In the genomic region with DNA sequence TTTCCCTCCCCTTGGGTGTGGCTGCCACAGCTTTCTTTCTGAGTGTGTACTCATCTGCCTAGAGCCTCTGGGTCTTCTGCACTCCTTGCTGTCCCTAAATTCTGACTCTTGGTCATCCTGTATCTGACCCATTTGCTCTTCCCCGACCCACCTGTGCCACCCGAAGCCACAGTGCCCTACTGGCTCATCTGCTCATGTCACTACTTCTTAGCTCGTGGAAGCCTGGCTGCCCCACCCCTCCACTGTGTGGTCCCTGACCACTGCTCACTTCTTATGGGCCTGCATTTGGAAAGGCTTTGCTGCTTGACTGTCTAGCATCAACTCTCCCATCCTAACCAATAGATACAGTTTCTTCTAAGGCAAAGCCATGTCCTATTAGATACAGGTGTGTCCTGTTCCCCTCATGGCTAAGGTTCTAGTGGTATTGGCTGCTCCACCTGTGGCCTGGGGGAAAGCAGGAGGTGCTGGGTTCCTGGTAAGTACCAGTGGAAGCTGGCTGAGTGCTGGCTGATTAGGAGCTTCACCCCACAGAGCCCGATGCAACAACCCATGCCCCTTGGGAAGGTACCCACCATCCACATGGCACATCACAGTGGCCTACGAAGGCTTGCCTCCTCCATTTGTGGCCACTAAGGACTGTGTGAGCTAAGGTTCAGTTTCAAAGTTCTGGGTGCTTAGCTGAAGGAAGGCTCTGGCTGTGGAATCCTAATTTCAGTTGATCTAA, we compare ENCODE assay signal across 19 mouse cellular contexts.
DNase-seq lines count a peak whose midpoint lies in the region.
"Had no signal": no experiment of that assay in that cellular context is flagged by ENCODE, and none has a peak within 500 bp of the region (broad histone marks: within the 10 kb centered on the region; RNA-seq: fewer than 3 reads in every experiment).

No protein-coding gene starts in this region.

- no peak overlapping the region for H3K27ac ChIP-seq in heart, embryonic 10.5 days
- H3K27ac ChIP-seq: embryonic facial prominence, embryonic 12.5 days; embryonic facial prominence, embryonic 15.5 days; forebrain, embryonic 13.5 days; hindbrain, embryonic 13.5 days had no signal

- no peak overlapping the region for H3K4me3 ChIP-seq in heart, embryonic 10.5 days
- H3K4me3 ChIP-seq: embryonic facial prominence, embryonic 12.5 days; embryonic facial prominence, embryonic 15.5 days; forebrain, embryonic 13.5 days; hindbrain, embryonic 13.5 days had no signal

- DNase-seq in embryo, embryonic 10 days (ENCODE audit: low spot score): peak; percentile 1
- DNase-seq in embryo, embryonic 11 days: no peak
- peak; percentile 72 for DNase-seq in heart, embryonic 10.5 days (ENCODE audit: low spot score)
- DNase-seq in heart, adult 8-10 months (ENCODE audit: low spot score): no peak
- DNase-seq in spleen, postnatal 4 days (ENCODE audit: low spot score in 2 of 2): peak; percentile 8 to 50
- no peak for DNase-seq in spleen, postnatal 36 days (ENCODE audit: low spot score in 2 of 2)
- DNase-seq: adrenal gland, adult 8-10 months; adrenal gland, postnatal 25 days; cerebellum, adult 11-12 months; cerebellum, adult 8-10 months; cerebellum, postnatal 10 days; cerebellum, postnatal 36 days; gastrocnemius, postnatal 10 days; gastrocnemius, postnatal 36 days; kidney, adult 11 months had no signal

- H3K9me3 ChIP-seq in heart, embryonic 10.5 days: no peaks in the 10 kb centered on the region
- H3K9me3 ChIP-seq: embryonic facial prominence, embryonic 12.5 days; embryonic facial prominence, embryonic 15.5 days; forebrain, embryonic 13.5 days; hindbrain, embryonic 13.5 days had no signal

- H3K36me3 ChIP-seq in heart, embryonic 10.5 days: no peaks in the 10 kb centered on the region
- H3K36me3 ChIP-seq: embryonic facial prominence, embryonic 12.5 days; embryonic facial prominence, embryonic 15.5 days; hindbrain, embryonic 13.5 days had no signal

- no peaks in the 10 kb centered on the region for H3K27me3 ChIP-seq in heart, embryonic 10.5 days (ENCODE audit: insufficient read depth, poor library complexity, severe bottlenecking)
- H3K27me3 ChIP-seq: embryonic facial prominence, embryonic 12.5 days; embryonic facial prominence, embryonic 15.5 days; forebrain, embryonic 13.5 days; hindbrain, embryonic 13.5 days had no signal

- no peaks in the 10 kb centered on the region for H3K4me1 ChIP-seq in heart, embryonic 10.5 days
- H3K4me1 ChIP-seq: embryonic facial prominence, embryonic 12.5 days; embryonic facial prominence, embryonic 15.5 days; forebrain, embryonic 13.5 days; hindbrain, embryonic 13.5 days had no signal

- WGBS in heart, embryonic 10.5 days: 72% methylated on average over 5 of the region's 5 CpGs

Comparison
In these comparisons a context has a peak if more than half of its experiments do, and no peak if none do; other contexts are left out.
1. DNase-seq: peak in embryo, embryonic 10 days (single experiment), heart, embryonic 10.5 days (single experiment) and spleen, postnatal 4 days (2 of 2); none in embryo, embryonic 11 days (single experiment), heart, adult 8-10 months (single experiment) and spleen, postnatal 36 days (0 of 2).